Mouse (Mus musculus) thymus, postnatal 4 days (tissue): ENCODE results near the gene Dlg5.

ENCODE experiments used
- DNase-seq: peaks from one replicate; pipeline ENCODE4 v3.0.0; 2021

Gene Dlg5

GRCm38 (mm10) chr14:24245177-24246081 is at the start of gene Dlg5:
TSS of gene Dlg5 (minus strand) at chr14:24245920.
- peak; percentile 32 for DNase-seq

DNA sequence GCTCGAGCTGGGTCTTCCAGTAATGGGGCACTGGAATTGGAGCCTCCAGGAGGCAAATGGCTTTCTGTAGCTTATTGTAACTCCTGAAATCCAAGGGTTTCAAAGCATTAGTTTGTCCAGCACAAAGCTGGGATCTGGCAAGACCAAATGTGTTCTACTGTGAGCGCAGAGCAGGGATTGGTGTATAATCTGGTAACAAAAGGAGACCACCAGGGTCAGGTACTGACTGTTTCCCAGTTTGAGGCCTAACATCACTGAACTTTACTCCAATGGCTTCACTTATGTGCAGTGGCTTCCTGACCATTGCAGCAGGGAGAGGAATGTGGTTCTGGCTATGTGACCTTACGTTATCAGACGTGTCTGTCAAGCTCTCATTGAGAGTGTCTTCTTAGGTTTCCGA is 47.9 kb upstream of the Dlg5 start:
- DNase-seq = no peak

DNA sequence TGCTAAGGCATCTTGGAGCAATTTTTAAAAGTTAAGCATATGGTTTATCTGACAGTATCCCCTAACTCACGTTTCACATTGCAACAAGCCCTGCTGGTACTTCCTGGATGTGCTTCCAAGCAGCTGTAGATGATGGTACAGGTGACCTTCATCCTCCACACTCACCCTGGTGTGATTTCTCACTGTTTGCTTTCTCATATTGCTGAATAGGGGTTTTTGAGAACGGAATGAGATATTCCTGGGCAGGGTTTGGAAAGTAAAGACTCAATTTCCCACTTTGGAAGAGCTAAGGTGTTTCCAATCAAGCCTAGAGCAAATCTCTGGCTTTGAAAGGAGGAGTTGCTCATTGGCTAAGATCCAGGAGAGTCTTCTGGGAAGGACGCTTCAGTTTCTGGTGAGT is 47.2 kb upstream of the Dlg5 start, which contains the start of gene E330034G19Rik:
TSS of gene E330034G19Rik (plus strand) at position 301 of the 400 bp plus-strand sequence.
- DNase-seq = no peak

GRCm38 (mm10) chr14:24290726-24291125 is 45.0 kb upstream of the Dlg5 start:
- DNase-seq = no peak

GRCm38 (mm10) chr14:24286136-24286535 is 40.4 kb upstream of the Dlg5 start:
- DNase-seq = no peak

DNA sequence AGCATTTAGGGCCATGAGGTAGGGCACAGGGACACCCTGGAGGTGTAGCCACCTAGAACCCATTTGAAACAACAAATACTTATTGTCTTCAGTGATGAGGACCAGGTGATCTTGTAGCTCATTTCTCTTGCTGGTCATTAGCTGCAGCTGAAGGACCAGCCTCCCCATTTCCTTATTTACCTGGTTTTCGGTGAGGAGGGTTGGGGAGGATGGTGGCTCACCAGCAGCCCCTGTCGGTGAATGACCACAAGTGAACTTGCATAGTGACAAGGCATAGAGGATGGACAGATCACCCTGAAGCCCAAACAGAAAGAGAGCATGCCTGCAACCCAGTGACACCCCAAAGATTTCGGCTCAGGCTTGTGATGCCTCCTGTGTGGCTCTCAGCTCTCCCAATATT is 36.6 kb upstream of the Dlg5 start:
- no peak for DNase-seq

GRCm38 (mm10) chr14:24281278-24281677 is 35.6 kb upstream of the Dlg5 start:
- DNase-seq = no peak

DNA sequence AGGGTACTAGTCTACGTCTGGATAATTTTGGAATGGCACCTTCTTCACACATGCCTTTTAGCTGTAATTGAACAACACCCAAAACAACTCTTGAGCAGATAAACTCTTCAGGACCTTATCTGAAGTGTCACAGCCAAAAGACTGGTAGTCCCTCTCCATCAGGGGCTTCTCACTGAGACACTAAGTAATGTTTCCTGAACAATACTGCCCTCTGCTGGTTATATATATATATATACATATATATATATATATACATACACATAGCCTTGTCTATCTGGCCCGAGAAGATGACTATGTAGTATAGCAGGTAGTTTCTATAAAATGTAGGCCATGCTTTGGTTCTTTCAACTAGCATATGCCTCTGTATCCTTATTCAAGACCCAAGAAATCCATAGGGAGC is 29.8 kb upstream of the Dlg5 start:
- no peak for DNase-seq

GRCm38 (mm10) chr14:24273575-24273974 is 27.9 kb upstream of the Dlg5 start:
- DNase-seq = no peak

DNA sequence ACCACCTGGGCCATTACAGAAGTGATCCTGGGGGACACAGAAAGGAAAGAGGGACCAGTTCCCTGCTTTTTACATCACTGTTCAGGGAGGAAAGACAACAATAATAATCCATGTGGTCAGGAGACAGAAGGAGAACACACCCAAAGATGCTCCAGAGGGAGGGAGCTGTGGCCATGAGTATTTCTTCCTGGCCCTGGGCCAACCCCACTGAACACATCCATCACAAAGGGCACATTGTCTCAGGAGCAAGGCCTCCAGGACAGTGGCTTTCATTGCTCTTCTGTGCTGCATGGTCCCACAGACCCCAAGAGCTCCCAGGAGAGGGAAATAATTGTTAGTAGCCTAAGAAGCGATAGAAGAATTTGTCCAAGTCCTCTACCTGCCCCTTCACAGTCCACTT is 23.9 kb upstream of the Dlg5 start:
- DNase-seq = no peak

DNA sequence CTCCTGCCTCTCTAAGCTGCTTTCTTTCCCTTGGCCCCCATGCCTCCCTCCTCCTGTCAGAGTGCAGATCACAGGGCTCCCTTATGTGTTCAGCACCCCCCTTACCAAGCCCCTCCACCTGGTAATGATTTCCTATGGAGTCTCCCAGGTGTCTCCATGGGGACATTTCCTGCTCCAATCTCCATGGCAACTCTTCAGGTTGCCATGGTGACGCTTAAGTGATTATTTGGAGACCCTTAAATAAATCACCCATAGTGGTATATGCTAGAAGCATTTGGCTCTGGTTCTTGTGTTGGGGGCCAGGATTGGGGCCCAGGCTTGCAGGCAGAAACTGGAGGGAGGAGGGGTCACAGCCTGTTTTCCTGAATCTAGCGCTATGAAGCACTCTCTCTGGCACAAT is 17.2 kb upstream of the Dlg5 start:
- no peak for DNase-seq

DNA sequence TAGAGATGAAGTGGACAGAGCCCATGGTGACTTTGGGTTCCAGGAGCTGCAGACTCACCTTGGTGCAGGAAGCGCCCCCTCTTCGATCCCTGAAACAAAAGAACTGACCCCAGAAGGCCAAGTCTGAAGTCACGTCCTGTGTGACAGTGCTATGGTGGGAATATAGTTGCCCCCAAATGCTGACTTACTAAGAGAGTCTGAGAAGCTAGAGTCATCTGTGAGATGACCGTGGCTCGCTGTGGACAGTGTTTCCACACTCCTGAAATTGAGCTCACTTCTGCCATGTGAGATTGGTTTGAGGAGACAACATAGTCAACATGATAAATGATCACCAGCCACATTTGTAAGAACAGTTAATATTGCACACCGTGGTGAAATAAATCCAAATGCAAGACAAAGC is 16.7 kb upstream of the Dlg5 start:
- DNase-seq = no peak

GRCm38 (mm10) chr14:24260391-24260790 is 14.7 kb upstream of the Dlg5 start:
- no peak for DNase-seq

DNA sequence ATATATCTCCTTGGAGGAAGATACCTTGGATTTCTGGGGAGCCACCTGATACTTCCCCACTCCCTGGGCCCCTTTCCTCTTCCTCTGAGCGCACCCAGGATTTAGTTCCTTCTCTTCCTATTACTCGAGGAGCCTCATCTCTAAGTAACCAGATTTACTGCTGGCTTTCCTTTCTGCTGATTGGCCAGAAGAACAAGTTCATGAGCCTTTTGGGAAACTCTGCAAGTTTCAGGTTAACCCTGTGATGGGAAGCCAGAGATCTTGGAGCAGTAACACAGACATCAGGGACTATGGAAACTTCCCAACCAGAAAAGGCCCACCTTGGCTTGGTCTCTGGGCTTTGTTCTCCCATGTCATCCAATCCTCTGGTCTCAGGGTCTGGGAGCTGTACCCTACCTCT is 10.2 kb upstream of the Dlg5 start:
- DNase-seq = no peak

DNA sequence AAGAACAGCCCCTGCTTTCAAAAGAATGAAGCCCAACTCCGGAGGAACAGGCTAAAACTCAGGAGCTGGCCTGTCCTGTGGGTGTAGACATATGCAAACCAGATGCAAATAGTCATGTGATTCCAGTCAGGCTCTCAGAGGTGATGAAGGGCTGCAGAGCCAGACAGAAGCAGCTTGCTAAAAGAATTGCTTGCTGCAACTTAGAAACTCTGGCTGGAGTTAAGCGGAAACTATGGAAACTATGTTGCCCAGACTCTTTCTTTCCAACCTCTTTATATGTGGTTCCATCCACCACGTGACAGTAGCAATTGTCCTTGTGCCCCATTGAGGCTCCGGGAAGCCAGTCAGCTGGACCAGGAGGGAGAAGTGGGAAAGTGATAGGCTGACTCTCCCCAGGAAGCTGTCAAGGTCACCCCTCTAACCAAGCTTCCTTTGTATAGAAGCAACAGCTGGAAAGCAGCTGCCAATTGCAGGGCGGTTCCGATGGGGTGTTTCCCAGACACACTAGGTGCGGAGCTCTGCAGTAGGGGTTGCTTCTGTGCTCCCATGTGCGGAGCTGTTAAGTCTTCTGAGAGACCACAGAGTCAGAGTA is 8.0 kb upstream of the Dlg5 start:
- no peak for DNase-seq

DNA sequence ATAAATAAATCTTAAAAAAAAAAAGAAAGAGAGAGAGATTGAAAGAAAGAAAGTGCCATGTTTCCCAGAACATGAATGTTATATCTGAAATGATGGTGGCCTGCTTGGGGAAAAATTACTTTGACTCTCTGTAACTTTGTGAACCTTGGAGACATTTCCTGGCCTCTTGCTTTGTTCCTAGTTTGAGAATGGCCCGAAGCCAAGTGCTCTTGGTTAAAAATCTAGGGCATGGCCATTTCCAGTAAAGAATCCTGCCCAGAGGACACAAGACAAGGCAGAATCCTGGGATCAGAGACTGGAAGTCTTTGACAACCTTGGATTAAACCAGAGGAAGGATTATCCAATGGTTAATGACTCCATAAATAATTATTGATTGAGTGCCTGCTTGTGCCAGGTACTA is 5.6 kb upstream of the Dlg5 start:
- no peak for DNase-seq

DNA sequence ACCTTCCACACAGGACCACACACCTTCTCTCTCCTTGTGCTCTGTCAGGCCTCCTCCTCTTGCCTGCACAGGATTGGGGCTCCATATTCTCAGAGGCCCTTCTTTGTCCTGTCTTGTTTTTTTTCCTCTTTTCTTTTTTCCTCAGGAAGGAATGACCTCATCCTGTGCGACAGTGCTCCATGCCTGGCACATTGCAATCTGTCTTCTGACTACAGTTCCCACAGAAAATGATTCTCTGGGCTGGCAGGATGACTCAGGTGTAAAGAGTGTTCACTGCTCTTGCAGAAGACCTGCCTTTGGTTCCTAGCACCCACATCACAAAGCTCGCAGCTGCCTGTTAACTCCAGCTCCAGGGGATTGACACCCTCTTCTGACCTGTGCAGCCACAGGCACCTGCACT is 4.2 kb upstream of the Dlg5 start:
- no peak for DNase-seq

GRCm38 (mm10) chr14:24244330-24245176 is 1.2 kb downstream of the Dlg5 start:
- peak; percentile 16 for DNase-seq

DNA sequence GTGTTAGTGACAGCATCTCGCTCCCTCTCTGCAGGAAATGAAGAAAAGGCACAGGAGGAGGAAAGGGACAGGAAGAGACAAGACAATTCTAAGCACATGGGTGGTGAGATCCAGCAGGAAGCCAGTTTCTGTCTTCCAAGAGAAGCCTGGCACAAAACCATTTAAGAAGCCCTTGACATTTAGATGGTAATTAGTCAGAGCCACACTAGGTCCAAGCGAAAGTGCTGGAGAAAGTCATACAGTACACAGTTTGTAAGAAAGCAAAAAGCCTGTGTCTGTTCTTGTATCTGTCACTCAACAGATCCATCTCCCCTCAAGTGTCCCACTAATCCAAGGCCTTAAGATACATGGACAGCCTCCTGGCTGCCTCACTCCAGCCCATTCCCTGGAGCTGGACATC is 3.7 kb downstream of the Dlg5 start:
- DNase-seq = no peak

DNA sequence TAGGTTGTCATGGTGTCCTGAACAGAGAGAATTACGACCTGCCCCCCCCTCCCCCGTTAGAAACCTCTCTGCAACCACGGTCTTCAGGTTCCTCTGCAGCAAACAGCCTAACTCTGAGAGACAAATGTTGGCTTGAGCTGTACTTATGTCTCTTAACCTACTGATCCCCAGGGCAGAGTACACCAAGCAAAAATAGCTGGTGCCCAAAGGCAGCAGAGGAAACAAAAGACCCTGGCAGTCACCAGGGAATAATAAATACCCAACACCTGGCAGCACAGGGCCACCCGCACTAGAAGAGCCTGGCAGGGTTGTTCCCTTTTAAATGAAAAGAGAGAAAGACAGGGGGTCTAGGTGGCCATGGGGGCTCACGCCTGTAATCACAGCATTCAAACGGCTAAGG is 4.9 kb downstream of the Dlg5 start:
- DNase-seq = no peak

DNA sequence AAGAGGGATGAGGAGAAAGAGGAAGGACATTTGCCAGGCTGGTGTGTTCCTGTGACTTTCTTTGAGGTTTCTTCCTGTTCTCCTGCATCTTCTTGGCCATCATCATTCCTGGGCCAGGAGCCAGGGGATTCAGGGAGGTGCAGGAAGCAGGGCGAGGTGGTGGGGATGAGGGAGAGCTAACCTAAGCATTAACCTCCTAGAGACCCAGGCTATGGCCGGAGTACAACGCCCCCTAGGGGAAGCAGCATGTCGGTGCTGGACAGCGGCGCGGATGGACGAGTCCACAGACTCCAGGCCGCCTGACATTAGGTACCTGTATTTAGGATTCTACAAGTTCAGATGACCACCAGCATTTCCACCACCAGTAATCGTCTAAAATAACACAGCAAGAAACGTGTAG is 6.1 kb downstream of the Dlg5 start:
- DNase-seq = no peak

- no peak for DNase-seq
Observed at GRCm38 (mm10) chr14:24235954-24236353, 9.8 kb downstream of the Dlg5 start.

- DNase-seq = no peak
Observed at GRCm38 (mm10) chr14:24234411-24234810, 11.3 kb downstream of the Dlg5 start.
